ENCODE assay signal across 18 mouse cellular contexts in the genomic region with DNA sequence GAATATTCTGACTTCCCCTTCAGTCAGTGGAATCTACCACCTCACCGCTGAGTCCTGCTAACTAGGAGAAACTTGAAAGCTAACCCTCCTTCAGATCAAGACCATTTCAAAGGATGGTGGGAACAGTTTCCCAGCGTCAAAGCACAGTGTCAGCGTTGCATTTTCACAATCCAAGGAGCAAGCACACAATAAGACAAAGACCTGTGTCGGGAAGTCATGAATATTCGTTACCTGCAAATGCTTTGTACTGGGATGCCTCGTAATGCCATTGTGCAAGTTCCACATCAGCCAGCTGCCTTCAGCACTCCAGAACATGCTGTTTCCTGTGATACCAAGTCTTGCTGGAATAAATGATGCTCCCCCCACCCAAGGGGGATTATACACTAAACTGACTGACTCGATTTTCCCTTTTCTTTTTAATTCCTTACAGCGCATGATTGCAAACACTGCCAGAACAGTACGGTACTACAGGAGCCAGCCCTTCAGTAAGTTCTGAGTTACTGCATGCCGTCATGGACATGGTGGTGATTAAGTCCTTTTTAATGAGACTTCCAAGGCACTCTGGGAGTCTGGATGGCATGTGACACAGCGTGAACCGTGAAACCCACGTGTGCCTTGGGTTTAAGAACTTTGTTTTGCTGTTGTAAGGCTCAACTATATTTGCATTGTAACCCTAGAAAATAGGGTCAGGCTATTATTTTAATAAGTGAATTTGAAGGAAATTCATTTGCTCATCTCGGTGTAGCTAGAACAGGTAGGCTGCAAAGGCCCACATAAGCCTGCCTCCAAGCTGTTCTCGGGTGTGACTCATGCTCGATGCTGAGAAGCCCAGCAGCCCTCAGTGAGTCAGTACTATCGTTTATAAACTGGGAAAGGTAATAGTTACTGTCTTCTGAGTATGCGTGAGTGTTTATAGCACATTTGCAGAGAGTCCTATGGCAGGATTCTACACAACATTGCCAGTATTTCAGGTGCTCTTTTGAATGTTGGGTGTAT. TPM values are rescaled to one million over a fixed set of nuclear protein-coding genes. Genes with fewer than 3 reads are reported as not detected.
DNase-seq lines count a peak whose midpoint lies in the region; ATAC-seq and TF ChIP-seq lines count a peak whose summit lies in the region.
"Had no signal": no experiment of that assay in that cellular context is flagged by ENCODE, and none has a peak within 500 bp of the region (broad histone marks: within the 10 kb centered on the region; RNA-seq: fewer than 3 reads in every experiment).

No protein-coding gene starts in this region.

- no peaks in the 10 kb centered on the region for H3K27me3 ChIP-seq in heart, adult 2 months (ENCODE audit: control insufficient read depth, insufficient read depth, low read length)
- H3K27me3 ChIP-seq in midbrain, embryonic 11.5 days (ENCODE audit: control insufficient read depth, insufficient read depth, low read length) = no peaks in the 10 kb centered on the region
- H3K27me3 ChIP-seq in midbrain, embryonic 16.5 days (ENCODE audit: control insufficient read depth, insufficient read depth, low read depth, low read length) = no peaks in the 10 kb centered on the region
- no peaks in the 10 kb centered on the region for H3K27me3 ChIP-seq in midbrain, embryonic 15.5 days (replicated peaks)
- H3K27me3 ChIP-seq: forebrain, embryonic 15.5 days; liver, embryonic 13.5 days; lung, embryonic 15.5 days; neural tube, embryonic 12.5 days had no signal

- no peak for TF ChIP-seq POLR2A in heart, adult 2 months (IDR thresholded peaks at IDR 0.05; ENCODE audit: insufficient read depth, low read depth, low read length)

- no peak overlapping the region for H3K27ac ChIP-seq in heart, adult 2 months
- no peak overlapping the region for H3K27ac ChIP-seq in midbrain, embryonic 11.5 days (ENCODE audit: low read depth, low read length)
- no peak overlapping the region for H3K27ac ChIP-seq in midbrain, embryonic 16.5 days (ENCODE audit: low read length)
- no peak overlapping the region for H3K27ac ChIP-seq in midbrain, embryonic 15.5 days
- H3K27ac ChIP-seq: forebrain, embryonic 15.5 days; hindbrain, embryonic 10.5 days; liver, embryonic 13.5 days; lung, embryonic 15.5 days; macrophage; neural tube, embryonic 12.5 days had no signal

- no peak overlapping the region for H3K4me3 ChIP-seq in heart, adult 2 months
- no peak overlapping the region for H3K4me3 ChIP-seq in midbrain, embryonic 11.5 days (ENCODE audit: low read depth, low read length)
- no peak overlapping the region for H3K4me3 ChIP-seq in midbrain, embryonic 16.5 days (ENCODE audit: low read depth, low read length)
- H3K4me3 ChIP-seq in midbrain, embryonic 15.5 days = no peak overlapping the region
- H3K4me3 ChIP-seq: forebrain, embryonic 15.5 days; hindbrain, embryonic 10.5 days; liver, embryonic 13.5 days; lung, embryonic 15.5 days; neural tube, embryonic 12.5 days had no signal

- H3K79me2 ChIP-seq in heart, adult 2 months (replicated peaks; ENCODE audit: control insufficient read depth, insufficient read depth, low read length) = no peaks in the 10 kb centered on the region

- no peak for ATAC-seq in midbrain, embryonic 11.5 days (ENCODE audit: low FRiP score)
- no peak for ATAC-seq in midbrain, embryonic 16.5 days
- 0 out of 2 replicates have a peak, but pooled peaks have one; percentile 56 for ATAC-seq in midbrain, embryonic 15.5 days (replicated peaks)
- ATAC-seq: forebrain, embryonic 15.5 days had no signal

- no peak overlapping the region for H3K4me2 ChIP-seq in midbrain, embryonic 11.5 days
- H3K4me2 ChIP-seq in midbrain, embryonic 16.5 days (ENCODE audit: low read length) = no peak overlapping the region
- no peak overlapping the region for H3K4me2 ChIP-seq in midbrain, embryonic 15.5 days
- H3K4me2 ChIP-seq: forebrain, embryonic 15.5 days; liver, embryonic 13.5 days; lung, embryonic 15.5 days; neural tube, embryonic 12.5 days had no signal

- intact Hi-C loops in heart, adult 2 months (cut with DNase I) = no loop called here

- TF ChIP-seq EP300 in heart, adult 2 months (IDR thresholded peaks at IDR 0.05; ENCODE audit: insufficient read depth, low read depth, low read length) = no peak

- H3K4me1 ChIP-seq in heart, adult 2 months (ENCODE audit: control insufficient read depth, insufficient read depth, low read length) = no peaks in the 10 kb centered on the region
- 0 out of 2 replicates have a peak, but pooled peaks cover 3% of the 10 kb centered on the region for H3K4me1 ChIP-seq in midbrain, embryonic 11.5 days (ENCODE audit: control insufficient read depth, insufficient read depth, low read length)
- H3K4me1 ChIP-seq in midbrain, embryonic 16.5 days (ENCODE audit: control insufficient read depth, insufficient read depth, low read length) = peaks cover 9% of the 10 kb centered on the region; the same call in 1 of the 2 replicates
- peaks cover 14% of the 10 kb centered on the region for H3K4me1 ChIP-seq in midbrain, embryonic 15.5 days

- 82% methylated on average over 18 of the region's 18 CpGs for WGBS in heart, adult 2 months
- 59% methylated on average over 18 of the region's 18 CpGs for WGBS in midbrain, embryonic 11.5 days
- WGBS in midbrain, embryonic 16.5 days = 44% methylated on average over 18 of the region's 18 CpGs
- 45% methylated on average over 18 of the region's 18 CpGs for WGBS in midbrain, embryonic 15.5 days

- no peak for TF ChIP-seq CTCF in heart, adult 2 months (IDR thresholded peaks at IDR 0.05)

- H3K36me3 ChIP-seq in heart, adult 2 months (ENCODE audit: control insufficient read depth, insufficient read depth, low read length) = no peaks in the 10 kb centered on the region
- no peaks in the 10 kb centered on the region for H3K36me3 ChIP-seq in midbrain, embryonic 11.5 days (ENCODE audit: control insufficient read depth, insufficient read depth, low read length)
- no peaks in the 10 kb centered on the region for H3K36me3 ChIP-seq in midbrain, embryonic 16.5 days (ENCODE audit: control insufficient read depth, insufficient read depth, low read length)
- H3K36me3 ChIP-seq in midbrain, embryonic 15.5 days (replicated peaks) = no peaks in the 10 kb centered on the region
- H3K36me3 ChIP-seq: forebrain, embryonic 15.5 days; hindbrain, embryonic 10.5 days; liver, embryonic 13.5 days; lung, embryonic 15.5 days; neural tube, embryonic 12.5 days had no signal

- DNase-seq in heart, adult 11 months = peak; percentile 45
- no peak for DNase-seq in heart, adult 2 months
- peak; percentile 80 for DNase-seq in midbrain, embryonic 11.5 days (ENCODE audit: low spot score, missing footprints)
- DNase-seq in R1 (ENCODE audit: low read depth, low spot score) (peak; percentile 50), liver (no peak)
- DNase-seq in thymus, postnatal 25 days = no peak
- DNase-seq: adrenal gland, adult 2 months; kidney, adult 9 months; kidney, postnatal 36 days; left cerebral cortex, postnatal 4 days; liver, embryonic 13.5 days had no signal

- H3K9me3 ChIP-seq in midbrain, embryonic 11.5 days (ENCODE audit: control insufficient read depth, low read length) = no peaks in the 10 kb centered on the region
- H3K9me3 ChIP-seq in midbrain, embryonic 16.5 days (replicated peaks; ENCODE audit: control insufficient read depth, low read length, poor library complexity, severe bottlenecking) = no peaks in the 10 kb centered on the region
- H3K9me3 ChIP-seq in midbrain, embryonic 15.5 days = no peaks in the 10 kb centered on the region
- H3K9me3 ChIP-seq: forebrain, embryonic 15.5 days; hindbrain, embryonic 10.5 days; liver, embryonic 13.5 days; lung, embryonic 15.5 days; neural tube, embryonic 12.5 days had no signal

- no peak overlapping the region for H3K9ac ChIP-seq in heart, adult 2 months (ENCODE audit: low read depth, low read length)
- H3K9ac ChIP-seq in midbrain, embryonic 11.5 days (ENCODE audit: low read length) = no peak overlapping the region
- H3K9ac ChIP-seq in midbrain, embryonic 16.5 days (ENCODE audit: low read depth, low read length) = no peak overlapping the region
- H3K9ac ChIP-seq in midbrain, embryonic 15.5 days = no peak overlapping the region
- H3K9ac ChIP-seq: forebrain, embryonic 15.5 days; liver, embryonic 13.5 days; lung, embryonic 15.5 days; neural tube, embryonic 12.5 days had no signal

RNA-seq across cellular contexts. Expression of a gene that starts 32.6 kb away (rescaled TPM):
- 100 to 1,000 TPM; 275 to 303 TPM for total RNA-seq in heart, adult 2 months (2021)
- polyA plus RNA-seq in heart, adult 2 months (2012; rRNA removed) = 75.1 and 124 TPM in 2 replicates
- polyA plus RNA-seq in midbrain, embryonic 11.5 days (2014; fragmentation: Nextera tagmentation; extraction: Ambion mirVana) = 7.5 and 8.3 TPM in 2 replicates
- 4.4 and 5.1 TPM in 2 replicates for polyA plus RNA-seq in midbrain, embryonic 16.5 days (2015; fragmentation: Nextera tagmentation; extraction: Ambion mirVana)
- 5.0 TPM in 2 replicates for polyA plus RNA-seq in midbrain, embryonic 15.5 days (2015; fragmentation: Nextera tagmentation; extraction: Ambion mirVana)

Comparison
In these comparisons a context has a peak if more than half of its experiments do, and no peak if none do; other contexts are left out.
1. DNase-seq: peak in heart, adult 11 months (single experiment), midbrain, embryonic 11.5 days (single experiment) and R1 (single experiment); none in heart, adult 2 months (0 of 2), thymus, postnatal 25 days (single experiment) and liver (single experiment).